Mouse (Mus musculus): ENCODE data around the gene Zfp446. TPM values are rescaled to one million over a fixed set of nuclear protein-coding genes. Genes with fewer than 3 reads are reported as not detected.

Gene Zfp446
- polyA plus RNA-seq, 1 experiment from 2014 or later: 15.7 TPM

GRCm38 (mm10) chr7:13032541-13032940 lies 54.9 kb downstream of the Zfp446 start:
- Histone ChIP-seq H3K4me2 (no peak overlapping the region), H3K9ac (no peak overlapping the region), H3K27me3 (no peaks in the 10 kb centered on the region), H3K36me3 (replicated peaks) (peaks cover 77% of the 10 kb centered on the region), H3K4me1 (peaks cover 38% of the 10 kb centered on the region), H3K9me3 (no peaks in the 10 kb centered on the region), H3K4me3 (replicated peaks) (no peak overlapping the region), H3K27ac (no peak overlapping the region)
- WGBS: 94% methylated on average over 7 of the region's 7 CpGs
- ATAC-seq (ENCODE audit: low FRiP score): no peak

GRCm38 (mm10) chr7:13033451-13034147 lies 56.0 kb downstream of the Zfp446 start:
- 52% methylated on average over 13 of the region's 13 CpGs for WGBS
- H3K36me3 ChIP-seq (replicated peaks): peaks cover 67% of the 10 kb centered on the region
- no peak for ATAC-seq (ENCODE audit: low FRiP score)

GRCm38 (mm10) chr7:13034148-13034977 lies 56.7 kb downstream of the Zfp446 start, which contains the start of gene Chmp2a:
Chmp2a (minus strand) TSS chr7:13034807.
- peaks cover 46% of the 10 kb centered on the region for H3K4me1 ChIP-seq

More at GRCm38 (mm10) chr7:13033451-13034147, 56.0 kb downstream of the Zfp446 start:
- no peaks in the 10 kb centered on the region for H3K27me3 ChIP-seq
- peaks cover 38% of the 10 kb centered on the region for H3K4me1 ChIP-seq
- H3K9me3 ChIP-seq: no peaks in the 10 kb centered on the region
- peak overlapping the region; percentile 61 for H3K4me3 ChIP-seq (replicated peaks)
- peak overlapping the region; percentile 74 for H3K9ac ChIP-seq
- H3K4me2 ChIP-seq: peak overlapping the region; percentile 85
- peak overlapping the region; percentile 91 for H3K27ac ChIP-seq

More at GRCm38 (mm10) chr7:13034148-13034977, 56.7 kb downstream of the Zfp446 start, which contains the start of gene Chmp2a:
- no peaks in the 10 kb centered on the region for H3K27me3 ChIP-seq
- H3K9ac ChIP-seq: peak within 1 kb of the TSS; percentile 74
- peak within 1 kb of the TSS; percentile 85 for H3K4me2 ChIP-seq
- peak; percentile 83 for ATAC-seq (ENCODE audit: low FRiP score)
- H3K9me3 ChIP-seq: no peaks in the 10 kb centered on the region
- H3K27ac ChIP-seq: peak within 1 kb of the TSS; percentile 91
- peak within 1 kb of the TSS; percentile 61 for H3K4me3 ChIP-seq (replicated peaks)
- WGBS: under 1% methylated on average over 45 of the region's 45 CpGs
- peaks cover 59% of the 10 kb centered on the region for H3K36me3 ChIP-seq (replicated peaks)

Other genes with a start within 250 kb of the Zfp446 start
- not detected in 2 replicates for gene Vmn2r56, start 242.8 kb upstream of the Zfp446 start, polyA plus RNA-seq (2016; fragmentation: Nextera tagmentation; extraction: Ambion mirVana)
- gene Zscan18, start 174.2 kb upstream of the Zfp446 start, polyA plus RNA-seq (2016; fragmentation: Nextera tagmentation; extraction: Ambion mirVana): 13.6 and 15.2 TPM in 2 replicates
- 25.4 and 28.2 TPM in 2 replicates for gene Zfp329, start 159.0 kb upstream of the Zfp446 start, polyA plus RNA-seq (2016; fragmentation: Nextera tagmentation; extraction: Ambion mirVana)
- 32.4 and 34.5 TPM in 2 replicates for gene Zfp110, start 143.1 kb upstream of the Zfp446 start, polyA plus RNA-seq (2016; fragmentation: Nextera tagmentation; extraction: Ambion mirVana)
- gene Zfp128, start 96.7 kb upstream of the Zfp446 start, polyA plus RNA-seq (2016; fragmentation: Nextera tagmentation; extraction: Ambion mirVana): 6.0 and 6.2 TPM in 2 replicates
- gene Zscan22, start 80.0 kb upstream of the Zfp446 start, polyA plus RNA-seq (2016; fragmentation: Nextera tagmentation; extraction: Ambion mirVana): 13.8 and 15.8 TPM in 2 replicates
- gene Rps5, start 55.6 kb upstream of the Zfp446 start, polyA plus RNA-seq (2016; fragmentation: Nextera tagmentation; extraction: Ambion mirVana): 585 and 638 TPM in 2 replicates
- gene Rnf225, start 50.4 kb upstream of the Zfp446 start, polyA plus RNA-seq (2016; fragmentation: Nextera tagmentation; extraction: Ambion mirVana): 0.81 and 0.83 TPM in 2 replicates
- gene Zfp324, start 12.0 kb upstream of the Zfp446 start, polyA plus RNA-seq (2016; fragmentation: Nextera tagmentation; extraction: Ambion mirVana): 11.3 and 12.4 TPM in 2 replicates
- gene Slc27a5, start 20.3 kb downstream of the Zfp446 start, polyA plus RNA-seq (2016; fragmentation: Nextera tagmentation; extraction: Ambion mirVana): 0.14 and 0.18 TPM in 2 replicates
- 370 and 396 TPM in 2 replicates for gene Trim28, start 21.3 kb downstream of the Zfp446 start, polyA plus RNA-seq (2016; fragmentation: Nextera tagmentation; extraction: Ambion mirVana)
- gene Zbtb45, start 32.2 kb downstream of the Zfp446 start, polyA plus RNA-seq (2016; fragmentation: Nextera tagmentation; extraction: Ambion mirVana): 34.9 and 35.9 TPM in 2 replicates
- 127 and 132 TPM in 2 replicates for gene Chmp2a, start 57.0 kb downstream of the Zfp446 start, polyA plus RNA-seq (2016; fragmentation: Nextera tagmentation; extraction: Ambion mirVana)
- 107 and 154 TPM in 2 replicates for gene Ube2m, start 60.4 kb downstream of the Zfp446 start, polyA plus RNA-seq (2016; fragmentation: Nextera tagmentation; extraction: Ambion mirVana)
- 5.3 and 5.4 TPM in 2 replicates for gene Mzf1, start 76.9 kb downstream of the Zfp446 start, polyA plus RNA-seq (2016; fragmentation: Nextera tagmentation; extraction: Ambion mirVana)
- not detected in 2 replicates for gene Vmn1r85, start 117.3 kb downstream of the Zfp446 start, polyA plus RNA-seq (2016; fragmentation: Nextera tagmentation; extraction: Ambion mirVana)
- not detected in 2 replicates for gene Vmn1r86, start 142.1 kb downstream of the Zfp446 start, polyA plus RNA-seq (2016; fragmentation: Nextera tagmentation; extraction: Ambion mirVana)
- not detected in 2 replicates for gene Vmn1r87, start 162.3 kb downstream of the Zfp446 start, polyA plus RNA-seq (2016; fragmentation: Nextera tagmentation; extraction: Ambion mirVana)
- gene Vmn1r88, start 181.7 kb downstream of the Zfp446 start, polyA plus RNA-seq (2016; fragmentation: Nextera tagmentation; extraction: Ambion mirVana): 0.03 TPM in 1 of 2 replicates, not detected in the other
- not detected in 2 replicates for gene Vmn1r89, start 235.2 kb downstream of the Zfp446 start, polyA plus RNA-seq (2016; fragmentation: Nextera tagmentation; extraction: Ambion mirVana)